Mouse (Mus musculus): ENCODE measurements around the gene Fam166b.
A peak's percentile ranks its signal among the peaks of the same experiment; 100 is the strongest.

The Fam166b gene

DNA sequence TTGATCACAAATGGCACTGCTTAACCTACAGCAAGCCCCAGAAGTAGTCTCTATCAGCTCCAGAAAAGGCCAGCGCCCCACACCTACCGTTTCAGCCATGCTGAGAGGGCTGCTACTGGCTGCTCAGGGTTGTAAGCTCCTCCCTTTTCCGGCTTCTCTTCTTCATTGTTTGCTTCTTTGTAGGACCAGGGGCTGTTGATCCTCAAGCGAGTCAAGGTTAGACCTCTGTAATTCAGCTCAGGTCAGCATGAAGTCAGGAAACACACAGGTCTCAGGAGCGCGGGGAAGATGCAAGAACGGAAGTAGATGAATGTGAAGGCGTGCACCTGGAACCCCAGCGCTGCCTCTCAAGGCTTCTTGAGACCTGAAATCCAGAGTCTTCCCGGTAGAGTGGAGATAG is 24.2 kb downstream of the Fam166b start:
- DNase-seq (ENCODE audit: low spot score), result no peak

DNA sequence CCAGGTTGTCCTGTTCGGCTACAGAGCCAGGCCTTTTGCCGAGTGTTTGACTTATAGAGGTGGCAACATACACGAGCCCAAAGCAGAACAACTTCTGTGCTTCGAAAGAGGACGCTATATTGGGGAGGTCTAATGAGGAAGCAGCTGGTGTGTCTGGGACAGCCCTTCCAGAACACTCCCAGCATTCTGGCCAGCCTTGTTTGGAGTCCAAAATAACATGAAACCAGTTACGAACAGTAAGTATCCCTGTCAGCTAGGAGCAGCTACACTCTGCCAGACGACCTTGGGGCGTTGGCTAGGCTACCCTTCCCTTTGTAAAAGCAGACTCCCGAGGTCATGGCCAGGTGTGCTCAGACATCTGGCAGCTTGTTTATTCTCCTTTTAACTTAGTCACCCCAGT is 26.7 kb downstream of the Fam166b start:
- DNase-seq (ENCODE audit: low spot score), result no peak

DNA sequence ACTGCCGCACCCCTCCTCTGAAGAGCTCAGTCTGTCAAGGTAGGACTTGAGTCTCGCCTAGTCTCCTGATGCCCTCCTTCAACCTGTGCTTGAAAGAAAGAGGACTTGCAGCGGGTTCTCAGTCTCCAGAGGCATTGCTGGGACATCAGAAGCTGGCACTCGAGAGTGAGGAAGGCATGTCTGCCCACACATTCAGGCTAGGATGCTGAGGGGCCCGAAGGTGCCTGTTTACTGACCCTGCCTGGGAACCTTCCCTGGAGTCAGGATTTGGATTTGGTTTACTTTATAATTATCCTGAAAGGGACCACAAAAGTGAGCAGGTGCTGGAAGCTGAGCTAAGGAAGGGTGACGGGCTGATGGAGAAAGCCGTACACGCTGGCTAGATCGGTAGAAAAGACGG is 27.4 kb downstream of the Fam166b start:
- DNase-seq (ENCODE audit: low spot score), result no peak

DNA sequence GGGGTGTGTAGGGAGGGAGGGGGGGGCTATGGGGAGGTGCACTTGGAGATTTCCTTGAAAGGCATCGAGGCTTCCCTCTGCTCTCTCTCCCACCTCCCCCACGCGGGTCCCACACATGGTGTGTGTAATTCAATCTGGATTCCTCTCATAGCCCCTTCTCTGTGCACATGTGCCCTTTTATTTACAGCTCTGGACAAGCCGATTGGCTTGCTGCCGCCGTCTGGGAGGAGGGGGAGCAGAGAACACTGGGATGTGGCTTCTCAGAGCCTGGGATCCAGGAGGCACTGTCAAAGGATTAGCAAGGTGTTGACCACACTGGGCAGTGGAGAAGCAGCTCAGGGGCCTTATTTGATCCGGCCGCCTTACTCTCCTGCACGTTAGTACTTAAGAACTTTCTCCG is 28.0 kb downstream of the Fam166b start:
- no peak for DNase-seq (ENCODE audit: low spot score)

DNA sequence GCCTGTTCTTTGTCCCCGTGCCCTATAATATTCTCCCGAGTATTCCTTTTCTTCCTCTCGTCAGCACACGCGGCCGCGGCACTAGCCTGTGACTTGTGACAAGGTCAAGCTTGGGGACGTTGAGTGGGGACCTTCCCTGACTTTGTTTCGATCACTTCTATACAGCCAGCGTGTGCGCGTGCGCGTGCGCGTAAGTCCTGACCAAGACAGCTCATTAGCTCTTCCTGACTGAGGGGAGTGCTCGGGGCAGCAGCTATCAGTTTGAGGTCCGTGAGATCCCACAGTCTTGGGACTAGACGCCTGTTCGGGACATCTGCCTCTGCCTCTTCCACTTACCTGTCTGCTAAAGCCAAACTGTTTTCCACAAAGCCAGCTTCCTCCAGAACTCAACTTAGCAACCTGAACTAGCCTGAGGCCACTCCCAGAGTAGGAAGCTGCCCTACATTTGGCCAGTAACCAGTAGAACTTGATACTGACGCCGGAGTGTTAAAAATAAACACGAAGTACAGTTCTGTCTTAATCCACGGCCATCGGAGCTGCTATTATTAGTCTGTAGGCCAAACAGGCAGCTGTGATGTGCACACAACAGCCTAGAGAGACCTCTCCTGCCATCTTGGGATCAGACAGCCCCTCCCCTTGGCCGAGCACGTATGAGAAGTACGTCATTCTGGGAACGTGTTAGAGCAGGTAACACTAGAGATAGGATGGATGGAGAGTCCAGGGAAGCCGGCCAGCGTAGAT is 29.4 kb downstream of the Fam166b start:
- DNase-seq (ENCODE audit: low spot score), result no peak

DNA sequence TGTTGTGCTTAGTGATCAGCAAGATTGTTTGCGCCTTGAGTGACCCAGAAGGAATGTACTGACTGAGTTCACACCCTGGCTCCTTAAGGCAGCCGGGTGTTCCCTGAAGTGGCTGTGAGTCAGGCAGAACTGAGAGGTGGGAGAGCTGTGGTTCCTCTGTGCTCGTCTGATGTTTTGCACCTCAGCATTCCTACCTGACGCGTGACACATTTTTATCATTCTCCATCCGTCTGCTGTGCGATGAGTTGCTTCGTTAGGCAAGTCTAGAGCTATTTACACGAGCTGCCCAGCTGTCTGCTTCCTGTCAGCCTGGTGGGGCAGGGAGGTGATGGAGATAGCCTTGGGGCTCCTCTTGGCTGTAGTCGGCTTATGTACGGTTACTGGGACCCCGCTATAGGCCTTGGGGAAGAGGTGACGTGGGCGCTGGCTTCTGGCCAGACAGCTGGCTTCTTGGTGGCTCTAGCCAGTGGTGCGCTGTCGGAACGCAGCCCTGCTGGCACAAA is 30.1 kb downstream of the Fam166b start:
- DNase-seq (ENCODE audit: low spot score), result no peak

DNA sequence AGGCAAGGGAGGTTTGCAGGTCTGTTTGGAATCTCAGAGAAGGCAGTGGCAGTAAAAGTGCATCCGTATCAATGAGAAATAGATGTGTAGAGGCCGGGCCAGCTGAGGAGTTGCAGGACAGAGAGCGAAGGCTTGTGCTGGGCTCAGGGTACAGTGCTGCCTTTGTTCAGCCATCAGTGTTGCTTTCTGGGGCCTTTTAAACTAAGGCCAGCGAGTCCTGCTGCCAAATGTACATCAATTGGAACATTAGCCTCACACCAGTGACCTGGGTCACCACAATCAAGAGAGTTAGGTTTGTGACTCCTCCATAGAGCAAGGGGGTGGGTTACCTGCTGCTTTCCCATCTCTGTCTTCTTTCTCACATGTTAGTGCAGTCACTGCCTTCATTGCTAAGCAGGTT is 30.9 kb downstream of the Fam166b start:
- no peak for DNase-seq (ENCODE audit: low spot score)

DNA sequence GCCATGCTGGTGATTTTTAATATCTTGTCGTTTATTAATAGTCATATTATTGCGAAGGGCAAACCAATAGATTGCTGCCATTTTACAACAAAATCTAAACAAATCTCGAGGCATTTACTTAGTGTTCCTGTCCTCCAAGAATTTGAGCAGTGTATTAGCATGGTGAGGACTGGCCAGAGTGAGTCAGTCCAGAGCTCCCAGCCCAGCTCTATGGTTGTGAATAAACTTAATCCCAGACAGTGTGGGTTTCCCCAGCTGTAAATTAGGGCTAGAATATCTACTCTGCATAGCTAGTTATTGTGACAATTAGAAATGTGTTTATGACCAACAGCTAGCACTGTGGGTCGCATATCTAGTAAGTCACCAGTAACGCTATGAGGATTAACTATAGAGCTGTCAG is 32.6 kb downstream of the Fam166b start:
- no peak for DNase-seq (ENCODE audit: low spot score)

DNA sequence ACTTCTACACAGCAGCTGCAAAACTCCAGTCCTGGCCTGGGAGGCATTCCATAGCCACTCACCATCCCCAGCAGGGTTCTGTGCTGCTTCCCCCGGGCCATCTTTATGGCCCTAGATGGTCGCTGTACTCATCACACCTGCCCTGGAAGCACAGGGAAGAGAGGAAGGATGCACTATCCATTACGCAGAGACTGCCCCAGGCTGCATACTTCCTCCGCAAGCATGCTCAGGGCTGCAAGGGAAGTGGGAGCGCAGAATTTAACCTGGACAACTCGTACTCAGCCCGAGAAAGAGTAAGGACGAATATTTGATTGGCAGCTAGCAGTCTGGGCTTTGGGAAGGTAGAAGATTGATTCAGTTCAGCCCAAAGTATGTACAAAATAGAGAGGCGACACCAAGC is 33.1 kb downstream of the Fam166b start:
- no peak for DNase-seq (ENCODE audit: low spot score)

DNA sequence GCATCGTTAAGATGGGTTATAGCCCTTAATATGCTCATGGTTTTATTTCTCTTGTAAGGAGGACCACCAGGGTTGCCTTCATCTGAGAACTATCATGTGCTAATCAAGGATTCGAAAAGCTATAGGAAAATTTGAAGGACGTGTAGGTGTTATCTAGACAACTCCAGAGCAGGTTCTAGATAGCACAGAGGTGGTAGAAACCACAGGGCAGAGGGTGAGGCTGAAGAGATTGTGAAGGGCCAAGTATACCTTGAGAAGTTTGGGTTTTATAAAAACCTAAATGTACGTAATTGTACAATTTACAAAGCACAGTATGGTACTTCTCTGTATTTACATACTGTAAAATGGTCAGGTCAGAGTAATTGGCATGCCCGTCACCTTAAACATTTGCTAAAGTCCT is 33.8 kb downstream of the Fam166b start:
- no peak for DNase-seq (ENCODE audit: low spot score)

DNA sequence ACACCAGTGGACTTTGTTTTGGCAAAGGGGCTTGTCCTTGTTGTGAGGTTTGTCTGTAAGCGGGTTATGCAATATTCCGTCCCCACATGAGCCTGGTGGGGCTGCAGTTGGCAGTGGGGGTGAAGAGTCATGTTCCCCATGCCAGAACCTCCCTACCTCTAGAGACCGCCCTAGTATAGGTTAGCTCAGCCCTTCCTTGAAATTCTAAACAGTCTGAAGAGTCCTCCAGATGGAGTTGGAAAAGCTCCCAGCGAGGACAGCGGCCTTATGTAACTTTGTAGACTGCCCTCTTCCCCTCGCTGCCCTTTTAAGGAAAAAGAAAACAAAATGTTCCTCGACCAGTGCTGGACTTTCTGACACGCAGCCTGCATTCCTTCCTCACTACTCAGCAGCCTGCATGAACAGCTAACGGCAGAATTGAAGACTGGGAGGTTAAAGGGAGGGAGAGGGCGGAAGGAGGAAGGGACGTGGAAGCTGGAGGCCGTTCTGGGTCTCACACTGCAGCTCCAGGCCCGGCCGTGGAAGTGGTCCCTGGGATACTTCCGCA is 34.5 kb downstream of the Fam166b start:
- DNase-seq (ENCODE audit: low spot score), result no peak

DNA sequence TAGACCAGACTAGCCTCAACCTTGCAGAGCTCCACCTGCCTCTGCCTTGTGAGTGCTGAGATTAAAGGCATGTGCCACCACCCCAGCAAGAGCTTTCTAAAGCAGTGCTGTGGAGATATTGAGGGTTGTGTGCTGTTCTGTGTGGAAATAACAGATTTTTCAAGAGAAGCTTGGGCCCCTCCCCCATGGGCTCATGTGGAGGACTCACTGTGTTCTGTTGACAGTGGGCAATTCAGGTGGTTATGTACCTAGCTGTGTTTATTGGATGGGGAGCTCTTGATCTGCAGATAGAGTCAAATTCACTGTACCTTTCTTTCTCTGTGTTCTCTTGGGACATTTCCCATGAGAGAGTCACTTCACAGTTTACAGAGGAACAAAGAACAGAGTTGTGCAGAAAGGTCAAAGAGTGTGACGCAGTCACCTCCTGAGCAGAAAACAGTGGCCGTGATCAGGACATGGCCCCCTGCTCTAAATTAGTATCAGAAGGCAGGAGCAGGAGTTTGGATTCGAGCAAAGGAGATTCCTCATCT is 37.3 kb downstream of the Fam166b start:
- DNase-seq (ENCODE audit: low spot score), result no peak

DNA sequence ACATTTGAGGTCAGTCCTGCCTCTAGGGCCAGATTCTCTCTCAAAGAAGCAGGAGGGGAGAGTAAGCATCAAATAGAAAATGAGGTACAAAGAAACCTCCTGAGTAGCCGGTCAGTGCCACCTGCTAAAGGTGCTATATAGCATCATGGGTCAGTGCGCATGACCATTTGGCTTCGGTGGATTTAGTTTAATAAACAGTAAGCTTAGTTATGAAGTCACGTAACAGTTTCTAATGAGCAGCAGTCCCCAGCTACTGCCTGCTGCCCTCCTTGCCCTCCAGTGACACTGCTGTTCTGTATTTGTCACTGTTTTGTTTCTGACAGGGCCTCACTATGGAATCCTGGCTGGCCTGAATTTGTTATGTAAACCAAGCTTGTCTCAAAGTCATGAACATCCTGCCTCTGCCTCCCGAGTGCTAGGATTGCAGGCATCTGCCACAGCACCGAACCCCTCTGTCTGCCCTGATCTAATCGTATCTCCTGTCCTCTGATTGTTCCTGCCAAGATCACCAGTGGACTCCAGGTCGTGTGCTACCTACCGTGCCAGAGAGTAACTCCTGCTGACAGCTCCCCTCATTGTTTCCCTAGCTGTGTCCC is 39.0 kb downstream of the Fam166b start:
- DNase-seq (ENCODE audit: low spot score), result no peak

DNA sequence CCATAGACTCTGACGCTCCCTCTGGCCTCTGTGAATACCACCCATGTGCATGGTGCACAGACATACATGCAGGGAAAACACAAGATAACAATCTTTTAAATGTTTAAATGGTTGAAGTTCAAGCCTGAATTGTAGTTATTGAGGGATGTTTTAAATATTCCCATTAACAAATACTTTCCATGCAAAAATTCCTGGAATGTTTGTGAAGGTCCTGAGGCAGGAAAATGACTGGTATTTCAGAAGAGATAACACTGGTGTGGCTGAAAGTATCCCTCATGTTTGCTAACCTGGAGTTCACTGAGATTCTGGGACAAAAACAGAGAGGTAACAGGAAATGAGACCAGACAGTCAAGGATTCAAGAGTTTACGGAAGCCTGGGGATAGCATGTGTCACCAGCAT is 39.5 kb downstream of the Fam166b start:
- no peak for DNase-seq (ENCODE audit: low spot score)

DNA sequence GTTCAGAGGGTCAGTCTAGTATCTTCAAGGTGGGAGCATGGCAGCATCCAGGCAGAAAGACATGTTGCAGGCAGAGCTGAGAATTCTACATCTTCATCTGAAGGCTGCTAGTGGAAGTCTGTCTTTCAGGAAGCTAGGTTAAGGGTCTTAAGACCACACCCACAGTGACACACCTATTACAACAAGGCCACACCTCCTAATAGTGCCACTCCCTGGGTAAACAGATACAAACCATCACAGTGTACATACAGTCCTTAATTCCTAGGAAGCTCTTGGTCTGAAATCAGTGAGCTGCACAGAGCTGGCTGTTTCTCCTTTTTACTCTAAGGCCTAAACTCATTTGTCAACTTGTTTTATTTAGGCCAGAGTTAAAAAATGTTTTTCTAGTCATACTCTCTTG is 42.0 kb downstream of the Fam166b start:
- DNase-seq (ENCODE audit: low spot score), result no peak

DNA sequence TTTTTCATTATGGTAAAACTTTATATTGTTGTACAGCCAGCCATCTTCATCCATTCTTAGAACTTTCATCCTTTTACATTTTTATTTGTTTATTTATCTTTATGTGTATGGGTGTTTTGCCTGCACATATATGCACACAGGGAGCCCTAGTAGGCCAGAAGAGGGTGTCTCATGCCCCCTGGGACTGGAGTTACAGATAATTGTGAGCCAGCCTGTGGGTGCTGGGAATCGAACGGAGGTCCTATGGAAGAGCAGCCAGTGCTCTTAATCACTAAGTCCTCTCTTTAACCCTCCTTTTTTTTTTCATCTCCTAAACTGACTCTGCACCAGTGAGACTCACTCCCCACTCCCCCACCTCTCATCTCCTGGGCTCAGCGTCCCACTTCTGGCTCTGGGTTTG is 44.4 kb downstream of the Fam166b start:
- DNase-seq (ENCODE audit: low spot score), result no peak

DNA sequence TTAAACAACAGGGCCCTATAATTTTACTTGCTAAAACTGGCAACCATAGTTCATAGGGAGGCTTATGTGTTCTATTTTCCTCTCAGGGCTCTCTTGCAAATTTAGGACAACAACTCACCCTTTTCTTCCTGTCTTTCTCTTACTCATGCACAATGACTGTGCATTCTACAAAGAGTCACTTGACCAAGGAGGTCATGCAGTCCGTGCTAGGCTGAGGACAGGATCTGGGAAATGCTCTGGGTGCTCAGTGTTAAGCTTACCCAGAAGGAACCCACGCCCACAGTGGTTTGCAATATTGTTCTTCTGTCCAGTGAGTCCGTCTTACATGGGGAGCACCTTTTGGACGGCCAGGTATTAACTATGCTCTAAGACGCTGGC is 44.9 kb downstream of the Fam166b start:
- DNase-seq (ENCODE audit: low spot score), result no peak

DNA sequence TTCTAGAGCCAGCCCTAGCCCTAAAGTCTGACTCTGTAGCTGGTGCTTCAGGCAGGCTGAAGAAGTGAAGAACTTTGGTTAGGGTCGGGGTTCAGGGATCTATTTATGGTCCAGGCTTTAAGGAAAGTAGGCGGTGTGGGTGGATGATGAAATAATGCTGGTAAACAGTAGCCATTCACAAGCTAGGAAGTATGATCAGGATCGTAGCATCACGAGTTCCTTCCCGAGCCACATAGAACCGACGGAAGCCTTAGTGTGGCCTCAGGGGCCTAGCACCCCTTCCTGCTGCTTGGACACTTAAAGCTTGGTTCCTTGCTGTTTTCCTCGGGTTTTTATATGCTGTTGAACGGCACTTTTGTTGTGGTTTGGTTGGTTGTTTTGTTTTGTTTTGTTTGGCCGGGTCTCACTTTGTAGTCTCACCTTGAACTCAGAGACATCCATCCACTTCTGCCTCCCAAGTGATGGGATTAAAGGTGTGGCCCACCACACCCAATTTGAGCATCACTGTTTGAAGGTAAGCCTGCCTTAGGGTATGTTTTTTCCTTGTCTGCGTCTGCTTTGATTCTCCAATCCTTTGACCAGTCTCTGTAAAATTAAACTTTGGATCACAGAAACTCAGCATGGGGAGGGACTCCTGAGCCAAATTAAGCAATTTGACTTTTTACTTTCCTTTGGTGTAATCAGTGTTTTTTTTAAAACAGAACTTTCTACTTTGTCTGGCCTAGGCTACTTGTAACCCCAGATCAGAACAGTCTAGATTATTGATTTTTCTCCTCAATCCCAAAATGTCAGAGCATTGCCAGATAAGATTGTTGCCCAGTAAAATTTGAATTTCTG is 45.5 kb downstream of the Fam166b start:
- no peak for DNase-seq (ENCODE audit: low spot score)

DNA sequence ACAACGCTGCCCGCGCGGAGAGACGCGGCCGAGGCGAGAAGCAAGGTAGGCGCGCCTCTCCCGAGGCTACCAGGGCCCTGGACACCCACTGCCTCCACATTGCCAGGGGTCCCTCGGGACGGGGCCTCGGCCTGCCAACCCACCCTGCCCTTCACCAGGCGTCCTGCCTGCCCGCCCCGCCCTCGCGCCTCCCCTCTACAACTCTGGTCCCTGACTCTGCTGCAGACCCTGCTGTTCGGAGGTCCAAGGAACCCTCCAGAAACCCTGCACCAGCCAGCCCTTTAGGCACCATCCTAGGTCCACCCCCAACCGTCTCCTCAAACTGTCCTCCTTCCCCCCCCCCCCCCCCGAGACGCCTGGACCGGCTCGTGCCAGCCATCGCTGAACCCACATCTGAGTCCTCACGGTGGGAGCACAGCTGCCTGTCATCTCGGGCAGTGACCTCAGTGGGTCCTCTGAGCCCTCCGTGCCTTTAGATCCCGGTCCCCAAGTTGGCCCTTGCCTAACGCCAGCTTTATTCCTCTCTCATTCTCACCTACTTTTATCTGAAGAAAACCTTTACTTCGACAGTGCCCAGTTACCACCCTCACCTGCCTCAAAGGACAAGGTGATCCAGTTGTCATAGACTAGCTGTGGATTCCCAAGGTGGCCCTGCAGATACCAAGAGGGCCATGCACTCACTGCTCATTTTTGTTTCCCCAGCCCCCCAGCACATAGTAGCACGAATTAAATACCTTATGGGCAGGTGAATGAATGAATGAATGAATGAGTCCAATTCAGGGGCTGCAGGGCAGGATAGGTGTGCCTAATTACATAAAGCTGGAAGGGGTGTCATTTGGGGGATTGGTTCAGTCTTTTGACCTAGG is 46.5 kb downstream of the Fam166b start:
- DNase-seq (ENCODE audit: low spot score), result no peak

DNA sequence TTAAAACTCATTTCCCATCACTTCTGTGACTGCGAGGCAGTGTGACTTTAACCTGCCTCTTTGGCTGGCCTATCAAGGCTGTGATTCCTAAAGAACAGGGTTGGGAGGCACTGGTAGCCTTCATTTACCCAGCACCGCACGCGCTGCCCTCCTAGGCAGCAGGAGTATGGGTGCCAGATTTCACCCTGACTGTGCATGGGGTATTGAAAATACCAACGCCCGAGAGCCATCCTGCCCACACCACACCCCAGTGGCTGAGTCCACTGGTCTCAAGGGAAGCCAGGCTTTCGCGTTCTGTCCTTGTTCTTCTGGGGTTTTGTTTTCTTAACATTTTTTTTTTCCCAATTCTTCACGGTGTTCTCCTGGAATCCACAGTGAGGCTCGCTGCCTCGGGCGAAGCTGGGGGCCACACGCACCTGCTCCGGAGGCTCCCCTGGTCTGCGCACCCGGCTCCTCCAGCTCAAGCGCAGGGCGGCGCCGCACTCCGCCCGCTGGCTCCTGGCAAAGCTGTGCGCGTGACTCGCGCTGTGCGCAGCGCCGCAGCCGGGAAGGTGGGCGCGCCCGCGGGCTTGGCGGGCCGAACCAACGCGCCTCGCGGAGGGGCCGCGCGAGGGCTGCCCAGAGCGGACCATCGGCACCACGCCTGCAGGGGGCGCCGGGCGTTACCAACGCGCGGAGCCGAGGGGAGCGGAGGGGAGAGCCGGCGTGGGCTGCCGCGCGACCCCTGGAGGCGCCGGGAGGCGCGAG is 47.4 kb downstream of the Fam166b start, which contains the start of gene Rusc2:
Rusc2 (plus strand) TSS at position 572 of the 747 bp plus-strand sequence.
- DNase-seq (ENCODE audit: low spot score), result peak; percentile 81

DNA sequence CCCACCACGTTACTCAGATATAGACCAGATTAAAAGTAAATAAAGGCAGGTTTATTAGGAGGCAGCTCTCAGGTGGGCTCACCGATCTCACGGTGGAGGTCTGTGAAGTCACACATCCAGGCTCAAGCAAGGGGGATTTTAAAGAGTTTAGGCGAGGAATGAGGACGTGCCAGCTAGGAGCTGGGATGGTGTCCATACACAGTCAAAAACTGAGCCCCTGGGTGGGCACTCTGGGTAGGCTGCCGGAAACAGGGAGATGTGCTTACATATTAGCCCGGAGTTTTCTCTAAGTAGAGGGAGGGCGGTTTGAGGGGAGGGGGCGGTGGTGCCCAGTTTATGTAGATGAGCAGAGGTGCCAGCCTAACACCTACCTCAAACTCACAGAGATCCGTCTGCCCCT is 48.0 kb downstream of the Fam166b start:
- no peak for DNase-seq (ENCODE audit: low spot score)
